Mouse (Mus musculus): ENCODE measurements at regions not wholly inside any gene's neighbourhood (a gene's known extent, or its start where the extent isn't known, plus 50 kb on each side); places are given as distances from the start of the nearest gene placed in this dataset.
A peak's percentile ranks its signal among the peaks of the same experiment; 100 is the strongest.

DNA sequence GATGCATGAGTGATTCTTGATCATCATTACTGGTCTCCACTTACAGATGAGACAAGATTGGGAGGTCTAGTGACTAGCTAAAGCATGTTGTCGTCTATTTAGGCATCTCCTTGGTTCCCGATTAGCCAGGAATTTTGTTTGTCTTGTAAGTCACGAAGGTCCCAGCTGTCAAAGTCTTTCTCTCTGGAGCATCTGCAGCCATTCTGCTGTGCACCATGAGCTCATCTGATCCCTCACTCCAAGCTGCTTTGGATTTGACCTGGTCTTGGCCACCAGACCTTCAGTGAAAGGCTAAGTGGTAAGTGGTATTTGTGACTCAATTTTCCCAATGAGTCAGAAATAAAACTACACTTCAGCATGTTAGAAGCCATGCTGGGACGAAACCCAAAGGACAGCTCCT is 53.3 kb upstream of the Creb5 start:
- no peak for ATAC-seq (ENCODE audit: low read depth)
- no peak overlapping the region for H3K4me3 ChIP-seq (ENCODE audit: low read depth, low read length)
- H3K4me2 ChIP-seq (ENCODE audit: low read depth, low read length): no peak overlapping the region
- H3K27me3 ChIP-seq (ENCODE audit: control insufficient read depth, insufficient read depth, low read length): no peaks in the 10 kb centered on the region
- H3K27ac ChIP-seq (ENCODE audit: low read depth, low read length): no peak overlapping the region
- no peaks in the 10 kb centered on the region for H3K36me3 ChIP-seq (ENCODE audit: control insufficient read depth, insufficient read depth, low read length)
- H3K9ac ChIP-seq (replicated peaks; ENCODE audit: low read depth, low read length): no peak overlapping the region
- no peaks in the 10 kb centered on the region for H3K4me1 ChIP-seq (ENCODE audit: control insufficient read depth, insufficient read depth, low read length)
- 68% methylated on average over 4 of the region's 4 CpGs for WGBS
- H3K9me3 ChIP-seq (ENCODE audit: control insufficient read depth, low read length): no peaks in the 10 kb centered on the region

- no peaks in the 10 kb centered on the region for H3K36me3 ChIP-seq (ENCODE audit: control insufficient read depth, insufficient read depth, low read length)
- H3K27me3 ChIP-seq (ENCODE audit: control insufficient read depth, insufficient read depth, low read length): no peaks in the 10 kb centered on the region
- no peak overlapping the region for H3K9ac ChIP-seq (replicated peaks; ENCODE audit: low read depth, low read length)
- no peaks in the 10 kb centered on the region for H3K4me1 ChIP-seq (ENCODE audit: control insufficient read depth, insufficient read depth, low read length)
- WGBS: 51% methylated on average over 5 of the region's 5 CpGs
- H3K4me3 ChIP-seq (ENCODE audit: low read depth, low read length): no peak overlapping the region
- no peak overlapping the region for H3K27ac ChIP-seq (ENCODE audit: low read depth, low read length)
- no peak for ATAC-seq (ENCODE audit: low read depth)
- H3K4me2 ChIP-seq (ENCODE audit: low read depth, low read length): no peak overlapping the region
- H3K9me3 ChIP-seq (ENCODE audit: control insufficient read depth, low read length): no peaks in the 10 kb centered on the region
Observed at GRCm38 (mm10) chr6:53232616-53233015, 54.5 kb upstream of the Creb5 start.

DNA sequence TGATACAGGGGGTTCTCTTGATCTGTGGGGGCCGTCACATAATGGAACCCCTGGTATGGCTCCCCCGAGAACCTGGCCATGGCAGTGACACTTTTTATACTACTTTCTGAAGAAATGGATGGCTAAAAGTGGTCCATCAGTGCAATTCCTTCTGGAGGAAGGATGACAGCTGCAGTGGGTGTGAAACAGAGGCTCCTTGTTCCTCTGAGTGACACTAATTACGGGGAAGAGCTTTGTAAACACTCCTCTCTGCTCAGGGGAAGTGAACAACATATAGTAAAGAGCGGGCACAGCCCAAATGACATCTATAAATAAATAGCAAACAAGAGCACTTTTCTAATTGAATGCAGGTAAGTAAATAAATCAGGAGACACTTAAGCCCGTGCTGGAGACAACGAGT is 57.7 kb upstream of the Creb5 start:
- no peak overlapping the region for H3K9ac ChIP-seq (replicated peaks; ENCODE audit: low read depth, low read length)
- no peak for ATAC-seq (ENCODE audit: low read depth)
- no peaks in the 10 kb centered on the region for H3K4me1 ChIP-seq (ENCODE audit: control insufficient read depth, insufficient read depth, low read length)
- no peak overlapping the region for H3K27ac ChIP-seq (ENCODE audit: low read depth, low read length)
- H3K4me3 ChIP-seq (ENCODE audit: low read depth, low read length): no peak overlapping the region
- H3K36me3 ChIP-seq (ENCODE audit: control insufficient read depth, insufficient read depth, low read length): no peaks in the 10 kb centered on the region
- H3K9me3 ChIP-seq (ENCODE audit: control insufficient read depth, low read length): no peaks in the 10 kb centered on the region
- WGBS: 28% methylated on average over 6 of the region's 6 CpGs
- no peak overlapping the region for H3K4me2 ChIP-seq (ENCODE audit: low read depth, low read length)
- H3K27me3 ChIP-seq (ENCODE audit: control insufficient read depth, insufficient read depth, low read length): no peaks in the 10 kb centered on the region

DNA sequence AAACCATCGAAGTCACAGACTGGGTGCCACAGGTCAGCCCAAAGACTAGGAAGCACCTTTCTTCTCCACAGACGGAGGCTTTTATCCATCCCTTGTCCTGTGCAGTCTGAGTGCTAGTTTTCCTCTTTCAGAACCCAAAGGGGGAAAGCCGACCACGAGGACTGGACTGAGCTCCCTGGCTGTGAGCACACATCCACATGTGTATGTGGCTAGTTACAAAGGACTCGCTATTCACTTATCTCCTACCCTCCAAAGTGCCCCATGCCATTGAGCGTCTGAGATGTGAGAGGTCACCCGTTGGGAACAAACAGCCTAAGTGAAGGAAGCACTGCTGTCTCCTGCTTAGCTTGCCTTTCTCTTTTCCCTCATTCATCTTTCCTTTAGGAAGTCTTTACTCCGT is 65.0 kb upstream of the Creb5 start:
- 42% methylated on average over 8 of the region's 8 CpGs for WGBS
- Histone ChIP-seq H3K9ac (replicated peaks; ENCODE audit: low read depth, low read length) (no peak overlapping the region), H3K36me3 (ENCODE audit: control insufficient read depth, insufficient read depth, low read length) (no peaks in the 10 kb centered on the region), H3K27me3 (ENCODE audit: control insufficient read depth, insufficient read depth, low read length) (no peaks in the 10 kb centered on the region), H3K9me3 (ENCODE audit: control insufficient read depth, low read length) (no peaks in the 10 kb centered on the region), H3K27ac (ENCODE audit: low read depth, low read length) (no peak overlapping the region), H3K4me2 (ENCODE audit: low read depth, low read length) (no peak overlapping the region), H3K4me1 (ENCODE audit: control insufficient read depth, insufficient read depth, low read length) (peaks cover 10% of the 10 kb centered on the region; the same call in 1 of the 2 replicates), H3K4me3 (ENCODE audit: low read depth, low read length) (no peak overlapping the region)
- no peak for ATAC-seq (ENCODE audit: low read depth)

GRCm38 (mm10) chr6:53221668-53222005 is 65.4 kb upstream of the Creb5 start:
- WGBS: 27% methylated on average over 4 of the region's 4 CpGs
- Histone ChIP-seq H3K27me3 (ENCODE audit: control insufficient read depth, insufficient read depth, low read length) (no peaks in the 10 kb centered on the region), H3K4me3 (ENCODE audit: low read depth, low read length) (no peak overlapping the region), H3K9me3 (ENCODE audit: control insufficient read depth, low read length) (no peaks in the 10 kb centered on the region), H3K27ac (ENCODE audit: low read depth, low read length) (no peak overlapping the region), H3K4me1 (ENCODE audit: control insufficient read depth, insufficient read depth, low read length) (peaks cover 10% of the 10 kb centered on the region; the same call in 1 of the 2 replicates), H3K4me2 (ENCODE audit: low read depth, low read length) (no peak overlapping the region), H3K9ac (replicated peaks; ENCODE audit: low read depth, low read length) (no peak overlapping the region), H3K36me3 (ENCODE audit: control insufficient read depth, insufficient read depth, low read length) (no peaks in the 10 kb centered on the region)
- ATAC-seq (ENCODE audit: low read depth): no peak

DNA sequence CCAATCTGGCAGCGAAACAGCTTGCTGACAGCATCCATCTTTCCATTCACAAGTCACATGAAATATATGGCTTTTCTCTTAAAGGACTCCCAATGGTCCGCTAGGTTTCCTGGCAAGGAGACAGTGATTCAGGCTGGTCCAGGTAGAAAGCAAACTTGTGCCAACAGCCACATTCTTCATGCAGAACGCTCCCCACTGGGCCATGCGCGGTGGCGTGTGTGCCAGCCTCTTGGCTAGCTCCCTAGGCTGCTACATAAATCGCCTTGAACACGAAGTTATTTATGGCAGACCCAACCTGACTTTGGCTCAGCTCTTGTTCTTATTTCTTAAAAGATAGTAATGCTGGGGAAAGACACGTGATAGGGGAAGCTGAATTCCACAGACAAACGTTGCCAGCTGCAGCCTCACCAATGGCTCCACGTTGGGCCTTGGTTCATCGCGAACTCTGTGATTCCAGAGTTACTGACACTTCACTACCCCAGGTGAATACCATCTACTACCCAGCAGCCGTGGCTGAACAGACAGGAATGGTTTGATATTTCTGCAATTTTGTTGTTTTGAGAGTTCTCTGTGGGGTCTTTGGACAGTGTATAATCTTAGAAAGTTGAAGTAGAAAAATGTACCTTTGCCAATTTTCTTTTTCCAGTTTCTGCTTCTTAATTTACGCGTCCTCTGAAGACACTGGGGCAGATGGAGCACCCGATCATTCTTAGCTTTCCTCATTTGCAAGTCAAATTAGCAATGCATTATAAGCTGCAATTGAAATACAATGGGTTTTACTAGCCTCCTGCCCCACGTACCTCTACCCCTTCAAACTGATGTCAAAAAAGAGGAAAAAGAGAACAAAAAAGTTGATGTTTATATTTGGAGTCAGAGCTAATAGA is 66.0 kb upstream of the Creb5 start:
- H3K9me3 ChIP-seq (ENCODE audit: control insufficient read depth, low read length): no peaks in the 10 kb centered on the region
- H3K9ac ChIP-seq (replicated peaks; ENCODE audit: low read depth, low read length): no peak overlapping the region
- peak; percentile 87 for ATAC-seq (ENCODE audit: low read depth)
- no peak overlapping the region; the same call in 1 of the 2 replicates for H3K27ac ChIP-seq (ENCODE audit: low read depth, low read length)
- H3K36me3 ChIP-seq (ENCODE audit: control insufficient read depth, insufficient read depth, low read length): no peaks in the 10 kb centered on the region
- no peaks in the 10 kb centered on the region for H3K27me3 ChIP-seq (ENCODE audit: control insufficient read depth, insufficient read depth, low read length)
- H3K4me2 ChIP-seq (ENCODE audit: low read depth, low read length): no peak overlapping the region
- H3K4me3 ChIP-seq (ENCODE audit: low read depth, low read length): no peak overlapping the region
- 28% methylated on average over 18 of the region's 18 CpGs for WGBS
- peaks cover 10% of the 10 kb centered on the region; the same call in 1 of the 2 replicates for H3K4me1 ChIP-seq (ENCODE audit: control insufficient read depth, insufficient read depth, low read length)

DNA sequence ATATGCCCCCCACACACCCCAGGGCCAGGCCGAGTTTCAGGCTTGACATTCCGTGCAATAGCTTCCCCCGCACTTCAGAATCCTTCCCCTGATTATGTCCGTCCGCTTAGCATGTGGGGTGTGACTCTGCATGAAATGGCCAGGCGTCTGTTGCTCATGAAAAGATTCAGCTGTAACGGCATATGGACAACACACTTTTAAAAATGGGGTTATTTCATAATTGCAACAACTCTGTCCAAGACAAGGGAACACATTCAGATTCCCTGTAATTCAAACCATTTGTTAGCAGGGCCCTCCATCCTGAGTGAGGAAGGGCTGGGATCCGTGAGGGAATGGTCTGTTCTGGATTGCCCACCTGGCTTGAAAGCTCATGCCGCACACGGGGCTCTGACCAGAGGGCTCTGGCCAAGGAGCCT is 68.2 kb upstream of the Creb5 start:
- Histone ChIP-seq H3K27ac (ENCODE audit: low read depth, low read length) (no peak overlapping the region), H3K27me3 (ENCODE audit: control insufficient read depth, insufficient read depth, low read length) (no peaks in the 10 kb centered on the region), H3K9ac (replicated peaks; ENCODE audit: low read depth, low read length) (no peak overlapping the region), H3K36me3 (ENCODE audit: control insufficient read depth, insufficient read depth, low read length) (no peaks in the 10 kb centered on the region), H3K4me2 (ENCODE audit: low read depth, low read length) (no peak overlapping the region), H3K4me3 (ENCODE audit: low read depth, low read length) (no peak overlapping the region), H3K9me3 (ENCODE audit: control insufficient read depth, low read length) (no peaks in the 10 kb centered on the region), H3K4me1 (ENCODE audit: control insufficient read depth, insufficient read depth, low read length) (peaks cover 10% of the 10 kb centered on the region; the same call in 1 of the 2 replicates)
- 78% methylated on average over 10 of the region's 10 CpGs for WGBS
- no peak for ATAC-seq (ENCODE audit: low read depth)

DNA sequence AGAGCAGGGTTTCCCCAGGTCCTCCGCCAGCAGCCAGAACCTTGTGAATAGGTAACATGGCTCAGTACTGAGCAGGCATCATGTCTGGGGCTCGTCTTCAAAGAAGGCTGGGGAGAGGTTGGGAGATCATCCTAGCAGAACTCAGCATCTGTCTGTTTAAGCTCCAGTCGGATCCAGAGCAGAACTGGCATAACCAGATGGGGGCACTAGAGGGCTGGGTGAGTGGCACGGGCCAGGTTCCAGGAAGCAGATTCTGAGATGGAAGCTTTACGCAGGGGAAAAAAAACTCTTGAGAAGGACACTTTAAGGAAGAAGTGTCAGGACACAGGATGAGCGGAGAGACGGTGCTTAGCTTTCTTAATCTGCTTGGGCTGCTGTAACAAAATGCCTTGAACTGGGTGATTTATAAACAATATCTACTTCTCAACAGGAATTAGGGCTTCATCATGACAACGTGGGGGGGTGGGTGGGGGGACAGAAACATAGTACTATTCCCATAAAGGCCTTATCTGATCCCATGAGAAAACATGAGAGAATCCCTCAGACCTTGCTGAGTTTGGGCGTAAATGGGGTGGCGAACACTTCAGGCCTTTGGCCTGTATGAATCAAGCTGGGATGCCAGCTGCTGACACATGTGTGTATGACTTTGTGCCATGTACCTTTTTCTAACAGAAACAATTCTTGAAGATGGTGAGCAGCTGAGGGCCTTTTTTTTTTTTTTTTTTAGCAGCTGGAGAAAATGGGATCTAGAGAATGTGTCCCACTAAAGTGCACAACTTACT is 69.6 kb upstream of the Creb5 start:
- Histone ChIP-seq H3K27me3 (ENCODE audit: control insufficient read depth, insufficient read depth, low read length) (no peaks in the 10 kb centered on the region), H3K36me3 (ENCODE audit: control insufficient read depth, insufficient read depth, low read length) (no peaks in the 10 kb centered on the region), H3K27ac (ENCODE audit: low read depth, low read length) (no peak overlapping the region), H3K4me3 (ENCODE audit: low read depth, low read length) (no peak overlapping the region), H3K4me2 (ENCODE audit: low read depth, low read length) (no peak overlapping the region), H3K9me3 (ENCODE audit: control insufficient read depth, low read length) (no peaks in the 10 kb centered on the region), H3K4me1 (ENCODE audit: control insufficient read depth, insufficient read depth, low read length) (peaks cover 10% of the 10 kb centered on the region; the same call in 1 of the 2 replicates), H3K9ac (replicated peaks; ENCODE audit: low read depth, low read length) (no peak overlapping the region)
- 59% methylated on average over 10 of the region's 10 CpGs for WGBS
- ATAC-seq (ENCODE audit: low read depth): no peak

DNA sequence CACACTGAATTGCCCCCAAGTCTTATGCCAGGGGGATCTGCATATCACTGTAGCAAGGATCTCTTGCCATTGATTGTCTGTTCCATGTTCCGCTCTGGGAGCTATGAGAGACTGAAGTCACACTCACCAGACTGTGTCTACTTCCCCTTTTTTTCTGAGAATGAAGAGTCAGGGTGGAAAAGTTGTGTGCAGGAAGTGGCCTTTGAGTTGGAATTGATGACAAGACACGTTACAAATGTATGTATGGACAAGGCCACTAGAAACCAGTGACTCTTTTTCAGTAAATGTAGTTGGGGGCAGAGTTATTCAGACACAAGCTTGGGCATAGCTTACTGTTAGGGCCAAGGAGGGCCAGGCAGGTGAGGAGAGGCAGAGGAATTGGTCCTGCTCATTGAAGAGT is 70.4 kb upstream of the Creb5 start:
- Histone ChIP-seq H3K4me1 (ENCODE audit: control insufficient read depth, insufficient read depth, low read length) (peaks cover 4% of the 10 kb centered on the region; the same call in 1 of the 2 replicates), H3K4me3 (ENCODE audit: low read depth, low read length) (no peak overlapping the region), H3K36me3 (ENCODE audit: control insufficient read depth, insufficient read depth, low read length) (no peaks in the 10 kb centered on the region), H3K4me2 (ENCODE audit: low read depth, low read length) (no peak overlapping the region), H3K9me3 (ENCODE audit: control insufficient read depth, low read length) (no peaks in the 10 kb centered on the region), H3K9ac (replicated peaks; ENCODE audit: low read depth, low read length) (no peak overlapping the region), H3K27ac (ENCODE audit: low read depth, low read length) (no peak overlapping the region), H3K27me3 (ENCODE audit: control insufficient read depth, insufficient read depth, low read length) (no peaks in the 10 kb centered on the region)
- WGBS: 84% methylated on average over 2 of the region's 2 CpGs
- ATAC-seq (ENCODE audit: low read depth): no peak

Measured in neural tube, embryonic 14.5 days (tissue).